Mouse (Mus musculus) megakaryocyte, embryonic 14.5 days (primary cell): ENCODE measurements around the gene Abcb6.

Experiments
- FLI1 ChIP-seq: IDR thresholded peaks from 2 replicates; pipeline ENCODE4 v1.6.1; 2012; ENCODE audit warnings: low read length, inconsistent platforms, mixed read lengths
- GATA1 ChIP-seq: IDR thresholded peaks from 3 replicates; pipeline ENCODE4 v1.6.1; 2012; ENCODE audit warnings: mixed read lengths, low read length, inconsistent platforms, borderline replicate concordance

DNA sequence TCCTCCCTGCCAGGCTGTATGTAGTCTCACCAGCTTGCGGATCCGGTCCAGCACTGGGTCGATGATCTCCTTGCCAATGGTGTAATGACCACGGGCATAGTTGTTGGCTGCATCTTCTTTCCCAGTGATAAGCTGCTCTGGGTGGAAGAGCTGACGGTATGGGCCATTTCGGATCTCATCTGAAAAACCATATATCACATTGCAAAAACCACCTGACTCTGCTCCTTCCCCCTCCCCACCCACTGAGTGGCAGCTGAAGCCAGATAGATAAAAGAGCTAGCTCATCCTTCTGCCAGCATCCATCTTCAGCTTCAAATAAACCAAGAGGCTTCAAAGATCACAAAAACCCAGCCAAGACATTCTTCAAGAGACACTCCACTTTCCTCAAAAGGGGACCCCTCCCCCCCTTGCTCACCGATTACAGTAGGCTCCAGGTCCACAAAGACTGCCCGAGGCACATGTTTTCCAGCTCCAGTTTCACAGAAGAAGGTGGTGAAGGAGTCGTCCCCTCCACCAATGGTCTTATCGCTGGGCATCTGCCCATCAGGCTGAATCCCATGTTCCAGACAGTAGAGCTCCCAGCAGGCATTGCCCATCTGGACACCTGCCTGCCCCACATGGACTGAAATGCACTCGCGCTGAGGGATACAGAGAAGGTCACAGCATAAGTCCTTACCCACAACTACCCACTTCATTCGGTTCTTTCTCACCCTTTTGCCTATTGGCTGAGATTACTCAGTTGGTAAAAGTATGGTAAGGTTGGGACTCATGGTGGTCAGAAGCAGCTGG is 36.8 kb upstream of the Abcb6 start:
- TF ChIP-seq GATA1: no peak
- no peak for TF ChIP-seq FLI1
